Mouse (Mus musculus) CD4-positive, CD25-positive, alpha-beta regulatory T cell, adult 9 weeks (primary cell): Measurements from ENCODE around the gene Grik5. TPM values are rescaled to one million over a fixed set of nuclear protein-coding genes. Genes with fewer than 3 reads are reported as not detected.

Source experiments
- polyA plus RNA-seq: library from polyadenylated mRNA; unstranded; fragments of 100-300 nt; shearing (Covaris generic); gene quantifications from one replicate; pipeline ENCODE4 v1.2.1, GENCODE M21; 2017

Gene Grik5
- polyA plus RNA-seq, result 4.4 TPM

DNA sequence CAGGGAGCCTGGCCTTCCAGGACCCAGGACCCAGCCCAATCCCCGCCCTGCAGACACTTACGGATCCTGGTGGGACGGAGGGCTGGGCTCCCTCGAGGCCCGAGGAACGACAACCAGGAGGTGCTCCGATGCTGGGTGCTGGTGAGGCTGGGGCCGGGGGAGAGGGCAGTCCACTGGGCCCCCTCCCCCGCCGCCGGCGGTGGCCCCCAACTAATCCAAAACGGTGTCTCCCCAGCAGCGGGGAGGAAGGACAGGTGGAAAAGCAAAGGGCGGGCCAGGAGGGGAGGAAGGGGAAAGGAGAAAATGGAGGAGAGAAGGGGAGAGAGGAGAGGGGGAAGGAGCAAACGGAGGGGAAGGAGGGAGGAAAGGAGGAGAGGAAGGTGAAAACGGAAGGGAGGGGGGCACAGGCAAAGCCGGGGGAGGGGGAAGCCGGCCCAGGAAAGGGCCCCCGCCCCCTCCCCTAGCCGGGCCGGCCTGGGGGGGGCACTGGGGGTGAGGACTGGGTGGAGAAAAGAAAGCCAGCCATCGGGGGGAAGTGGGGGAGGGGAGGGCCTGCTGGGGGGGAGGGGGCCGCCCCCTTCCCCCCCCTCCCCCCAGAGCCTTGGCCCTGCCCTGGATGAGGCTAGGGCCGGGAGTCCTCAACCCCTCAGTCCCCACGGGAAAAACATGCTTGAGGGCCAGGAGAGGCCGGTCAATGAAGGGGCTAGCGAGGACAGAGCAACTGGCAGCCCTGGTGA is at the start of gene Grik5, which contains the start of gene Zfp574:
Grik5 (minus strand) TSS at position 368 of the 737 bp plus-strand sequence.
Zfp574 (plus strand) TSS at position 589 of the 737 bp plus-strand sequence.

DNA sequence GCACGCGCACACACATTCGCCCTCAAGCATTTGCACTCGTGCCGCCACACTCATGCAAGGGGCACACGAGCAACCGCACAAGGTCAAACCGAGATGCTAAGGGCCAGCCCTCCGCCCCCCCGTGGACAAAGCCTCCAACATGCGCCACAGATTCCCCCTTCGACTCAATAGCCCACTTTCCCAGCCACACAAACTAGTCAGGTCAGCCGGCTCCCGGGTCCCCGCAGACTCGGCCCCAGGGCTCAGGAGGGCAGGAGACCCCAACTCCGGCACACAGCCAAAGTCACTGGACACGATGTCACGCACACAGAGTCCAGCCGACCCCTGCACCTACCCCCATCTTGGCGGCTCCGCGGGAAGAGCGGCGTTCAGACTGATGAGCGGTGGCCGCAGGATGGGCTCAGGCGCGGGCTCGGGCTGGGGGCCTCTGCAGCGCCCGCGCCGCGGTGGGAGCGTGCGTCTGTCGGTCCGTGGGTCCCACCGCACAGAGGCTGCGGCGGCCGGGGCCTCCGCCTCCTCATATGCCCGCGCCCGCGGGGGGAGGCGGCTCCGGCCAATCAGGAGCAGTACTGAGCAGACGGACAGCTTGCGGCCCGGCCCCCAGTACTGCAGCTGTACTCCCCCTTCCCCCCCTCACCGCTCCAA is 66.6 kb downstream of the Grik5 start, which contains the start of gene Atp1a3:
Atp1a3 (minus strand) TSS at position 538 of the 645 bp plus-strand sequence.

DNA sequence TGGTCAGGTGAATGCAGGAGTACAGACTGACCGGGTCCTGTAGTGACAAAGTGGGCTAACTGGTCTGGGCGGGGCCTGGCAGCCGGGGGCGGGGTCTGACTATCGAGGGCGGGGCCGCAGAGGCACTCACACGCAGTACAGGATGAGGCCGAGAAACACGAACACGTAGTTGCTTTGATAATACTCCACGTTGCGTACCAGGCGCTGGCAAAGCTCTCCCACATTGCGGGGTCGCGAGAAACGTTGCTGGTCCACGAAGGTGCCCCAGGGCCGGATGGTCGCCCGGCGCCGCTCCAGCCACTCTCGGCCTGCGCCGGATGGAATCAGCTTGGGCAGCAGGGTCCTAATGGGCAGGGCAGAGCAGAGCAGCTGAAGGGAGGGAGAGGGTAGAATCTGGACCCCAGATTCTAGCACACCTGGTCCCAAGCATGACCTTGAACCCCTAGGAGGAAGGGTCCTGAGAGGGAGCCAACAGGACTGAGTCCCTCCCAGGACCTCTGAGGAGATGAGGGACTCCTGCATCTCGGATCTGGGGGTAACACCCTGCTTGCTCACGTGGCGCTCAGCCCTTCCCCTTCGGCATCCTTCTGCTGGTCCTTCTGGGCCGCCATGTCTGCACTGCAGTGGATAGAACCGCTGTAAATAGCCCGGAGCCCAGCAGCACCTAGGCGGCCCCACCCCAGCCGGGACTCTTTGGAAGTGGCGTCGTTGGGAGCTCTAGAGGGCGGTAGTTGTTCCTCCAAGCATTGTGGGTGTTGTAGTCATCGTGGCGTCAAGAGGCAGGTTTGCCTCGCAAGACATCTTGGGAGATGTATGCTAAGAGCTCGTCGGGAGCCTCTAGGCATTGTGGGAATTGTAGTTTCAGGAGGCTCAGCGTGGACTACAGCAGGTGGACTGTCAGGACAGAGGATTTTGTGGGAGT is 99.9 kb downstream of the Grik5 start, which contains the start of gene Rabac1:
Rabac1 (minus strand) TSS at position 783 of the 922 bp plus-strand sequence.

Other genes with a start within 250 kb of the Grik5 start
- 19.4 TPM for gene Gm9844, start 210.1 kb downstream of the Grik5 start, polyA plus RNA-seq
- not detected for gene Lypd4, start 202.4 kb downstream of the Grik5 start, polyA plus RNA-seq
- gene Dmrtc2, start 202.3 kb downstream of the Grik5 start, polyA plus RNA-seq, result not detected
- gene Rps19, start 188.0 kb downstream of the Grik5 start, polyA plus RNA-seq, result 6,689 TPM
- 7.3 TPM for gene Cd79a, start 175.0 kb downstream of the Grik5 start, polyA plus RNA-seq
- 593 TPM for gene Arhgef1, start 169.4 kb downstream of the Grik5 start, polyA plus RNA-seq
- not detected for gene Gm4881, start 127.9 kb downstream of the Grik5 start, polyA plus RNA-seq
- 801 TPM for gene Rabac1, start 99.6 kb downstream of the Grik5 start, polyA plus RNA-seq
- gene Atp1a3, start 66.4 kb downstream of the Grik5 start, polyA plus RNA-seq, result 4.7 TPM
- 22.0 TPM for gene Zfp574, start 221 bp upstream of the Grik5 start, polyA plus RNA-seq
- gene Pou2f2, start 107.4 kb upstream of the Grik5 start, polyA plus RNA-seq, result 124 TPM
- 45.4 TPM for gene Dedd2, start 148.3 kb upstream of the Grik5 start, polyA plus RNA-seq
- 4.5 TPM for gene Zfp526, start 149.1 kb upstream of the Grik5 start, polyA plus RNA-seq
- 6.8 TPM for gene Gsk3a, start 165.5 kb upstream of the Grik5 start, polyA plus RNA-seq
- gene Erf, start 178.4 kb upstream of the Grik5 start, polyA plus RNA-seq, result 1.1 TPM
- gene Cic, start 195.4 kb upstream of the Grik5 start, polyA plus RNA-seq, result 40.8 TPM
- gene Pafah1b3, start 225.6 kb upstream of the Grik5 start, polyA plus RNA-seq, result 46.0 TPM
- gene Prr19, start 229.1 kb upstream of the Grik5 start, polyA plus RNA-seq, result not detected
- not detected for gene Tmem145, start 233.8 kb upstream of the Grik5 start, polyA plus RNA-seq
- 0.22 TPM for gene Megf8, start 244.8 kb upstream of the Grik5 start, polyA plus RNA-seq